Mouse (Mus musculus) gastrocnemius, postnatal 4 days (tissue): ENCODE results near the gene Ube2k. TPM values are rescaled to one million over a fixed set of nuclear protein-coding genes. Genes with fewer than 3 reads are reported as not detected.

ENCODE experiments used
- DNase-seq, 2 experiments: peaks; one replicate each; pipeline ENCODE4 v3.0.0; 2021 to 2022; ENCODE audit warnings: low spot score in 2 of 2, mixed read lengths in 2 of 2
- total RNA-seq, 2 experiments: library from RNA; stranded (reverse); gene quantifications; 2 replicates each; pipeline ENCODE4 v1.2.3; 2021

The Ube2k gene
- total RNA-seq, 2 experiments from 2014 or later, result 77.9 to 88.6 TPM

GRCm38 (mm10) chr5:65624340-65624739 is 87.3 kb downstream of the Ube2k start:
- no peak for DNase-seq

- DNase-seq, result no peak
These were observed 101.9 kb downstream of the Ube2k start for GRCm38 (mm10) chr5:65638896-65639295.

Other genes starting within 250 kb of the Ube2k start
- gene Rfc1, start 201.6 kb upstream of the Ube2k start, total RNA-seq, result 10 to 100 TPM; 41.2 to 43.6 TPM
- gene Klb, start 188.9 kb upstream of the Ube2k start, total RNA-seq, result 1 to 10 TPM; 1.4 to 3.7 TPM
- 1,000 to 10,000 TPM; 1,010 to 1,162 TPM for gene Rpl9, start 145.8 kb upstream of the Ube2k start, total RNA-seq
- 10 to 100 TPM; 45.3 to 59.0 TPM for gene Lias, start 145.7 kb upstream of the Ube2k start, total RNA-seq
- gene Ugdh, start 101.3 kb upstream of the Ube2k start, total RNA-seq, result 10 to 100 TPM; 40.8 to 41.9 TPM
- 1 to 10 TPM in 1 of 2 experiments, not detected in 1; 3.0 TPM for gene Gm43552, start 44.4 kb upstream of the Ube2k start, total RNA-seq
- 10 to 100 TPM; 63.6 to 70.2 TPM for gene Smim14, start within 50 bp of the Ube2k start, total RNA-seq
- gene Pds5a, start 161.0 kb downstream of the Ube2k start, total RNA-seq, result 10 to 100 TPM; 84.5 to 85.6 TPM
- gene N4bp2, start 226.3 kb downstream of the Ube2k start, total RNA-seq, result 10 to 100 TPM; 61.3 to 67.5 TPM